Mouse (Mus musculus) 416B (cell line): ENCODE measurements around the gene Cntnap5b.
"Not testable (repeated sequence)": the region's sequence is repeated elsewhere in the genome, so short reads cannot be mapped to it uniquely, and the experiment has no call there.

Experiments used
- DNase-seq: peaks from one replicate; pipeline ENCODE4 v3.0.0; 2011; ENCODE audit warnings: low read depth

Gene Cntnap5b

DNA sequence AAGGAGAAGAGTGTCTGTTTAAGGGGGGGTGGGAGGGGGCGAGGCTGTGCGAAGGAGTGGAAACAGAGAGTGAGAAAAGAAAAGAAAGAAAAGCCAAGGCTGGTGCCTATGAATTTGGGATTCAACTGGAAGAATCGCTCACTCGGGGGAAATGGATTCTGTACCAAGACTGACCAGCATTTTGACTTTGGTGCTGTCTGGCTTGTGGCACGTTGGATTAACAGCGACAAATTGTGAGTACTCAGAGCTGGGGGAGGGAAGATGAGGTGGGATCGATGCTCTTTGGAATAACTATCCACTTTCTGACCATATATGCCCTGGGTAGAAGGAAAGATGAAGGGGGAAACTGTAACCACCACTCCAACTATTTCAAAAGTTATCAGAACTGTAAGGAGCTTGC is at the start of gene Cntnap5b:
Gene Cntnap5b (plus strand): TSS at position 152 of the 400 bp plus-strand sequence.
- no peak for DNase-seq

DNA sequence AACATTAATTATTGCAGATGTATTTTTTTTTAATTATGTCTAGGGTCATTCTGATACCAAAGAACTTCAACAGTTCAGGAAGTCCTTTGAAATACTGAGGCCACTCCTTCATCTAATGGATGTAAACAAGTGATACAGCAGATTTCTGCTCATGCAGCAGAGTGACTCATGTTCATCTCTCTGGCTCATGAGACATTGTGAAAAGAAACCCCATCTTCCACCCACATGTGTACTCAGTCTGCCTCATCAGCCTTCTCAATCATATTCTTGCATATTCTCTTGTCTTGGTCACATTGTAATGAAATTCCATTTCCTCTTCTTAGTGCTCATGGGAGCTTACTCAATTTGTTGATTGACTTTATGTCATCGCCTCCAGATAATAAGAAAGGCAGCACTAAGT is 12.6 kb upstream of the Cntnap5b start:
- no peak for DNase-seq

DNA sequence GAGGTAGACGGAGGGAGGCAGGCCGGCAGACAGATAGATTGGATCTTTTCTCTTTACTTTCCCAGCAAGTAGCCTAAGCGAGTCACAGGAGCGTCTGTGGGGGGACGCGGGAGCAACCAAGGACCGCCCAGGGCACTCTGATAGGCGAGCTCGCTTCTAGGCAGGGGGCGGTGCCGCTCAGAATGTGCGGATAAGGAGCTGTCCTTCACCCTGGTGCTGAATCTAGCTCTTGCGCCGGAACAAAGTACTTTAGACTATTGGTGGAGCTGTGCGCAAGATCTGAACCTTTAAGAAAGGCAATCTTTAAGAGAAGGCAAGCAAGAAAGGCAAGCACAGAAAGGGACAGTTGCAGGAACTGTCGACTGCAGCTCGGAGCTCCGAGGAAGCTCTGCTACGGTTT is 382 bp upstream of the Cntnap5b start:
- DNase-seq, result no peak

DNA sequence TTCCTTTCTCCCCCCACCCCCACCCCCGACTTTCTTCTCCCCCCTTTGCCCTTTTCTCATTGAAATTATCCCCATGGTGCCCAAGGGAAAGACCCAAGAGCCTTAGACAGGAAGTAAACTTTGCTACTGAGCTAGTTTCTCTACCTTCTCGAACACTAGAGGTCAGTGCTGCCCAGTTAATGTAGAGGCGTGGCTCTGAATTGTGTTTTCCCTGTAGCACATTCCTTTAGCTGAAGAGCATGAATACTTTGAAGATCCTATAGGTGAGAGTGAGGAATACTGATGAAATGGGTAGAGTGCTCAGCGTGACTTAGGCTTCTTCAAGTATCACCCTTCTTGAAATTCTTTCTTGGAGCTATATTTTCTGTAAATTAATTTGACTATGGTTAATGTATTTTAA is 1.6 kb downstream of the Cntnap5b start:
- DNase-seq, result peak; percentile 27

DNA sequence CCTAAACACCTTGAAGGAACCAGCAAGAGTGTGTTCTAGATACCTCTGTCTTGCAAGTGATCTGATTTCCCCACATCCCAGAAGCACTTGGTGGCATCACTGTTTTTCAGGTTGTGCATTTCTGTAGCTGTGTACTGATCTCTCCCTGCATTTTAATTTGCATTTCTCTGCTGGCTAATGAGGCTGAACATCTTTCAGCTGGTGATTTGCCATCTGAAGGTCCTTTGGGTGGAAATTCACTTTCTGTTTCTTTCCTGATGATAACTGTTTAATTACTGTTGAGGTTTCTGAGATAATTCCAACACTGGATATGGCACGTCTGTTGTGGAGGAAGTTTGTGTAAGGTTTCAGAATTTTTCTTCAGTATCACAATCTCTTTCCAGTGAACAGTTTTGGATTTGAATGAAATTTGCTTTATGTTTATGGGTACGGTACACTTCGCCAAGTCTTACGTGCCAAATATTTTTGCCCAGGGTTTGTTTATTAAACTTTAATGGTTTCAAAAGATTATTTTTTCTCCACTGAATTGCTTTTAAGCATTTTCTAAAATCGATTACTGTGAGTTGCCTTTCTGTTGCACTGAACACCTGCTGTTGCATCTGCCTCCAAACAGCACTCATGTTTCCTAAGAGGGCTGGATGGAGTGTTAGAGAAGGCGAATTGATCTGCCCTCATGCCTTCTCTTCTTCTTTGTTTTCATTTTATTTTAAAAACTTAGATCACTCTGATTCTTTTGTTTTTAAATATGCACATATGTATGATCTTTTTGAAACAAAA is 41.0 kb downstream of the Cntnap5b start:
- no peak for DNase-seq

DNA sequence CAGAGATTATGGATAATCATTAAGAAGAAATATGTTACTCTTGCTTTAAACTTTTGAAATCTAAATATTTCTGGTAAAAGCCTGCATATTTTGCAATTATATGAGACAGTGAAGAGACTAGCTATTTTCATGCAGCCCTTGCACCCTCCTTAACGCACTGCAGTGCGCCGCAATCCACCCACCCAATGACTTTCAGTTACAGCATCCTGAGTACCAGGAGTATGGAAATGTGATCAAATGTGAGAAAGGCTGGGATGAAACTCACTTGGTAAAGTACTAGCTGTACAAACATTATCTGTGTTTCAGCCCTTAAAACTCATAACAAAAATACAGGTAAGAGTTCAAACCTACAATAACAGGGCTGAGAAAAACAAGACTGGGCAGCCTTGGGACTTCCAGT is 99.8 kb downstream of the Cntnap5b start:
- DNase-seq, result no peak

DNA sequence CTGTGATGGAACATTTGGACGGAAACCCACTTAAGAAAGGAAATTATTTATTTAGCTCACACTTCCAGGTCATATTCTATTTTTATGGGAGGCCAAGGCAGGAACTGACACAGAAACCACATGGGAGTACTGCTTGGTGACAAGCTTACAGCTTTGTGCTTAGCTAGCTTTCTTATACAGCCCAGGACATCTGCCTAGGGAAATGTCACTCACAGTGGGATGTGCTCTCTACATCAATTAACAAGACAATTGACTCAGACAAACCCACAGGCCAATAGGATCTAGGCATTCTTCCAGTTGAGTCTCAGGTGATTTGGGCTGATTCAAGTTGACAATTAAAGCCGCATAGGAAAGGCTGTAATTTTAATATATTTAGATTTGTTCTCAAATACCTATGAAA is 135.2 kb downstream of the Cntnap5b start:
- no peak for DNase-seq

DNA sequence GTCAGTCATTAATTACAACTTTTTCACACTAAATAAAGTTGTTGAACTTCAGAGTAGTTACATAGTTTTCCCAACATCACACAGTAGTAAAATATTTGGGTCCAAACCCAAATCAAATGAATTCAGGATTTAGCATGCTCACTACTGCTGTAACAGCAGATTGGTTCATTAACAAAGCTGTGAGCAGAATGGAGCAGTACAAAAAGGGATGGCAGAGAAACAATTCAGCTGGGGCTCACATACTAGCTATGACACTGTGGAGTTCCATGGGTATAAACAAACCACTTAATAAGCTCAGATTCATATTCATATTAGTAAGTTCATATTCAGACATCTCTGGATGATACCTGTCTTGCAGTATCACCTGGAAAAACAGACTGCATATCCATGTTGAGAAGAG is 170.9 kb downstream of the Cntnap5b start:
- no peak for DNase-seq

DNA sequence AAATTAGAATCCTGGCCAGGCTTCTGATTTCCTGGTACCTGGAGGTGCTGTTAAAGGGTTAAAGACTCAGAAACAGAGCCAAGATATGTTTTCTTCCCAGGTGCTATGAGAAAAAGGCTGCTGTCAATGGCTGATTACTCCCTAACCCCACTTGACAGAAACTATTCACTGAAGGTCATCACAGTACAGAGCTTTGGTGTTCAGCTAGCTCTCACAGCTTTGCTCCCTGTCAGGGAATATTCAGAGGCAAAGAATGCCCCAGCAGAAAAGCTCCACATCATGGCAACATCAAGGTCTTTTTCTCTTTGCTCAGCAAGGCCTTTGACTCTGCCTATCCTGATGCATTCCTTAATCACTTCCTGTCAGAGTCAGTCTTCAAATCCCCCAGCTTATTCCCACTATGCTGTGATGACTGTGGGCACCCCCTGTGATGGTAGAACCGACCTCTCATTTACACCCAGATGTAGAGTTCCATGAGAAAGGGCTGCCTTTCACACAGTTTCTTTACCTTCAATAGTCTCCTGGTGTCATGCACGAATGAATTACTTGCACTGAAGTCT is 186.9 kb downstream of the Cntnap5b start:
- DNase-seq, result no peak

DNA sequence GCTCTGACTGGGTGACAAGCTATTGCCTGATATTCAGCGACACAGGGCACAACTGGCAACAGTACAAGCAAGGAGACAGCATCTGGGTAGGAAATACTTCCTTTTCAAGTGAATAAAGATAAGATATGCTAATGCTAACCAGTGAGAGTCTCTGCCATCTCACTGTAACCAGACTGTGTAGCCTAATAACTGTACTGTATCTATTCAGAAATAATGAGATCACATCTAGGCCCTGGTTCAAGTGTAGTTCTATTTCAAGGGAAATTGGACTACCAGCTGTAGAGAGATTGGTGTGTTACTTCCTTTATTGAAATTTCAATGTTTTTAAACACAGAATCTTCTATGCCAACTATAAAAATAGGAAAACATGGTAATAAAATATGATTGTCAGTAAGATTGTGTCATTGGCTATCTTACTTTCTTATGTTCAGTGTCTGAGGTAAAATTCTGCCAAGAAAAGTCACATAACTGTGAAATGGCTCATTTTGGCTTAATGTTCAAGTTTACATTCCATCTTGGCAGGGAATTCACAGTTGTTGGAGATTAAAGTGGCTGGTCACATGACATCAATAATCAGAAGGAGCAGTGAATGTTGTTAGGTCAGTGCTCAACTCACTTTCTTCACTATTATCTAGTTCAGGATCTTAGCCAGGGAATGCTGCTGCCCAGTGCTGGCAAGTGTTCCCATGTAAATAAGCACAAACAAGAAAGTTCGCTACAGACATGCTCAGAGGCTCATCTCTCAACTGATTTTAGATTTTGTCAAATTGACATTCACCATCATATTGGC is 194.9 kb downstream of the Cntnap5b start:
- DNase-seq, result no peak

DNA sequence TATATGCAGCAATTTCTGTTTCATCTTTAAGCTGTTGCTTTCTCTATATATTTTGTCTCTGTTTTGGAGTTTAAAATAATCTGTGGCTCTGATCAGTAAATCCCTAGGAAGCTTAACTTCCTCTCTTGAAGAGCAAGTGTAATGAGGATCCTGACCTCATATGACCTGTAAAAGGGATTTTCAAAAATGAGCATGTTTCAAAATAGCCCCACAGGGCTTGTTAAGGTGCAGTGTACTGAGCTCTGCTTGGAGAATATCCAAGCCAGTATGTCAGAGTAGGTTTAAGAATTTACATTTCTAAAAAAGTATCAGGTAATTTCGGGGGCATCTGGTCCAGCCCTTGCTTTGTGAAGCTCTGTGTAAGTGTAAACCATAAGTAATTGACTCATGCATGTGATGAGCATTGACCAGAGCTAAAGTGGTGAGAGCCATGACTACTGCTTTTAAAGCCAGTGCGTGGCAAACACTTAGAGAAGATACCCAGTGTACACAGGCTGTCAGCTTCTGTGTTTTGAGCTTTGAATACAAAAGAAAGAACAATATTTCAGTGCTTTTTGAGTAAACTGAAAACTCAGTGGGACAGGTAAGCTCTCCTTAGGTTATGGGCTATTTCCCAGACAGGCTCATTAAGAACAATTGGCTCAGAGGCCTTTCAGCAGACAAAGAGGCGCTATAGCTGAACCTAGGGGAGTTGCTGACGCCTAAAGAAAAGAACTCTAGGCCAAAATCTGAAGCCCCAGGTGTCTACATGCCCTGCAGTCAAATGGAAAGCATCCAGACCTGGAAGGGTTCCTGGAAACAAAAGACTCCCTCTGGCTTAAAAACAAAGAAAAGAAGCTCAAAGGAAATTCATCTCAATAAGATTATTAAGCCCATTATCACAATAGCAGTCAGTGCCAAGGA is 197.9 kb downstream of the Cntnap5b start:
- DNase-seq, result no peak

DNA sequence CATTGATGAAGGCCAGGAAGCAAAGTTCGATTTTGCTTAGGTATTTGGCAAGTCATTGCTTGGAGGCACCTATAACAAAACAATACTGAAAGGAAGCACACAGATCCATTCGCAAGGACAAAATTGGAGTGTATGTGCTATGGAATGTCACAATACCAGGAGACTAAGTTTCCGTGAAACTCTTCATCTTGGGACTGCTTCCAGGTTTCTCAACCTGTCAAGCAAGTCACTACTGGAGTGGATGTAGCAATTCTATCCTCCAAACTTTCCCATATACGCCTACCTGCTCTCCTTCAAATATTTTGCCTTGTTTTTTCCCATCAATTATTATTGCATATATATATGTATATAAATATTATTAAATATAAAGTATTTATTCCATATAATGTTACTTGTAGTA is 228.7 kb downstream of the Cntnap5b start:
- not testable (repeated sequence) for DNase-seq

DNA sequence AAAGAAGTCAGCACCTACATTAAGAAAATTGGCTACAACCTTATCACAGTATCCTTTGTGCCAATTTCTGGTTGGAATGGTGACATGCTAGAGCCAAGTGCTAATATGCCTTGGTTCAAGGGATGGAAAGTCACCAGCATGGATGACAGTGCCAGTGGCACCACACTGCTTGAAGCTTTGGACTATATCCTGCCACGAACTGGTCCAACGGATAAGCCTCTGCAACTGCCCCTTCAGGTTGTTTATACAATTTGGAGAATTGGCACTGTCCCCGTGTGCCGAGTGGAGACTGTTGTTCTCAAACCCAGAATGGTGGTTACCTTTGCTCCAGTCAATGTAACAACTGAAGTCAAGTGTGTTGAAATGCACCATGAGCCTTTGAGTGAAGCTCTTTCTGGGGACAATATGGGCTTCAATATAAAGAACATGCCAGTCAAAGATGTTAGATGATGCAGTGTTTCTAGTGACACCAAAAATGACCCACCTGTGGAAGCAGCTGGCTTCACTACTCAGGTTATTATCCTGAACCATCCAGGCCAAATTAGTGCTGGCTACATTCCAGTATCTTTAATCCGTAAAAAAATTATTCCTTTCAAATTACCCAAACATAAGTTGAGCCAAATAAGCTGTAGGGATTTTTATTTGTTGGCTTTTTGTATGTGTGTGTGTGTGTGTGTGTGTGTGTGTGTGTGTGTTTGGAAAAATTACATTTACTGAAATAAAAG is 233.6 kb downstream of the Cntnap5b start:
- no peak for DNase-seq

DNA sequence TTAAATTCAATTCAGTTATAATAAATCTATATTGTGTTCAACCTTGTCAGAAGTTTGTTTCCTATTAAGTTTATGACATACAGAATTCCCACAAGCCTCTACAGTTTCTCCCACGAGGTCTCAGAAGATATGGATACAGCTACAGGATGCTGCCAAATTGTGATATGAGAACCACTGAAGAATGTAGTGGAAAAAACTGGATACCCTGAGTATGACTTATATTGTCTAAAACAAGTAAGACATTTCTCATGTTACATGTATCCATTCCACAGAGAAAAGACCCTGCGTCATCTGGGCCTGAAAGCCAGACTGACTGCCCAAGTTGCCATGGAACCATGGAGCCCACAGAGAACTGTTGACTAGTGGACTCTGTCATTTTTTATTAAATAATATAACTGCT is 269.2 kb downstream of the Cntnap5b start:
- no peak for DNase-seq

DNA sequence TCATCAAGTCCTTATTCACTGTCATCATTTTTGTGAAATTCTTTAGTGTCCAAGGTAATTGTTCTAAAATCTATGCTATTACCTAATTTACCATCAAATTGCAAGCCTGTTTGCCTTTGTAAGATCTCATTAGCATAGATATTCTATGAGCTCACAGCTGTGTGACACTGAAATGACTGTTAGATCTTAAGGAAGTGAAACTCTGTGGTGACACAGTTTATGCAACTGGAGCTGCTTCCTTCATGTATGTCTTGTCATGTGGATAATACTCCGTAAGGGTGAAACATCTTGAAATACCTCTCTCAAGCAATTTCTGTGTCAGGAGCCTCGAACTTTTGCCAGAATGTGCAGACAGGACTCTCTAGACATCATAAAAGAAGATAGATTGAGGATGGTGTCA is 307.2 kb downstream of the Cntnap5b start:
- peak; percentile 2 for DNase-seq

DNA sequence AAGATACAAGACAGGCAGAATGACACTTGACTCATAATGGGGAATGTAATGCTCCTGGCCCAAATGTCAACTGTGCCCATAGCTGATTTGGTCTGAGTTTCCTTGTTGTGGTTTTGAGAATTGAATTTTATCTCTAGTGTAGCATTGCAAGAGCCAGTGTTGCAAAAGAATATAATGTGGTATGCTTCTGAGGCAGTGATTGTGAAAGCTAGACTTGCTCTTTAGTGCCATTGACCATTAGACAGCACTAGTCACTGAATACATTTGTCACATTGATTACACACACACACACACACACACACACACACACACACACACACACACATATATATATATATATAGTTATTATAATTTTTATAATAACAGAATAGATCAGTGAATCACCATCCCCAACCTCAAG is 328.0 kb downstream of the Cntnap5b start:
- DNase-seq, result peak; percentile 38

DNA sequence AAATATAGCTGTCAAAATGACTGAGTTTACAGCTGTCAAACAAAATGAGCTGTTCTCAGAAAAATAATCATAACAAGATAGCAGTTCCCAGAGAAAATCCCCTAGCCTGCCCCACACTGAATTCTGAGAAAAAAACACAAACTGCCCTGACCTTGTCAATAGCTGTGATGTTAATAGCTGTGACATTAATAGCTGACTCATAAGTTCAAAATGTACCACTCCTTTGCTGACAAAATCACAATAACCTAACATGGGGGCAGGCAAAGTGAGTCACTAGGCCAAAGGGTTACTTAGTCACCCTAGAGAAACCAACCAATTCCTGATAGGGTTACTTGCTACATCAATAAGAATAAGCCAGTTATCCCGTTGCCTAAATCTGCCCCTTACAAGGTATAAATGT is 328.5 kb downstream of the Cntnap5b start:
- DNase-seq, result peak; percentile 9

DNA sequence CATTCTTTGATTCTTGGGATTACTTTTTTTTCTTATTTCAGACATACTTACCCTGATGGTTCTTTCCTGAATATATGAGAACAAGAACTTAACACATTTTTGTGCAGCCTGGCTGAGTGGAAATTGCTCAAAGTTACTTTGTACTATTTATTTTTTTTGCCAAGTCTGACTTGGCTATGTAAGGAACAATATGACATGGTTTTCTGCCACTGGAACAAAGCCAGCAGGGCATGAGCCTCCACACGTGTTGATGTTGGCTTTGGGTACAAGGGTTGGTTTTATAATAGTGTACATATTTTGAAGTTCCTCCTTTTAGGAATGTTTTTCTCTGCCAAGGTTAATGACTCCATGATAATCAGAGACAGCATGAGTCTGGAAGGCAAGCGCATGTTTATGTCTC is 331.8 kb downstream of the Cntnap5b start:
- no peak for DNase-seq

DNA sequence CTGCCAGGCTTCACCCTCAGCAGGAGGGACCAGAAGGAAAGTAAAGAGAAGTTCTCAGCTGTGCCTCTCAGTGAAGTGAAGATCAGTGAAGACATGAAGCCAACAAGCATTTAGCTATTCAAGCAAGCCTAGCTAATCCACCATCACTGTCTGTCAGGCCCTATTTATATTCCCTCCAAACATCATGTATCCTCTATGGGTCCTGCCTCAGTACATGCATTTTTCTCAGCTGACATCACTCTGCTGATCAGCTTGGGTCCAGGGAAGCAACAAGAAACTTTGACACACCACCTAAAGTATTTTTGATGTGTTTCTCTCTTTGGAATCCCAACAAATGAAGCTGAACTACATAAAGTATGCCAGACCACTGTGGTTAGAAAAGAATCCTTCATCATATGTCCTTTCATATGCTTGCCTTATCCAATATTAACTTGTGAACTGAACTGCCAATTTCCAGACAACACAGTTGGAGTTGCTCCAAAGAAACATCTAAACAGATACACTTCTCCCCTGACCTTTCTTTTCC is 349.9 kb downstream of the Cntnap5b start:
- no peak for DNase-seq

DNA sequence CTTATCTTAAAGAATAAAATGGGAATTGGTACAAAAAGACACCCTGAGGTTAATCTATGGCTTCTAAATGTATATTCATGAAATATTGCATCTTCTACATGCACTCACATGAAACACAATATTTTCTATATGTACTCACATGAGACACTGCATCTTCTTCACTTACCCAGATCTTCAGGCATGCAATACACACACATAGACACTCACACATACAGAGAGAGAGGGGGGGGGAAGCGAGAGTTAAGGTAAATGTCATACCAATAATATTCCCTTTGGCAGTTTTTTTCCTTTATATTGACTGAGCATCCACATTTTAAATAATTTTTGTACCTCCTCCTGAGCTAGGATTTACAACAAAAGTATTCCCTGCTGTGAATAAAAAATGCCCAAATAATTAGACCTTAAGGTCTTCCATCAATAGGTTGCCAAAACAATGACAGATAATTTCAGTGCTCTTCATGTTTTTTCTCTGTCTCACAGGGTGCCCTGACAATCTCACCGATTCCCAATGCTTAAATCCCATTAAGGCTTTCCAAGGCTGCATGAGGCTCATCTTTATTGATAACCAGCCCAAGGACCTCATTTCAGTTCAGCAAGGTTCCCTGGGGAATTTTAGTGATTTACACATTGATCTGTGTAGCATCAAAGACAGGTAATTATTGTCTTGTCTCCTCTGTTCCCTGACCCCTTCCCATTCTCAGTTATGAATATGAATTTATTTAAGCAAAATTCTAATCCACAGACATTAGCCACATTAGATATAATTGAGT is 391.2 kb downstream of the Cntnap5b start:
- no peak for DNase-seq
